Mouse (Mus musculus) stomach, postnatal 0 days (tissue): ENCODE measurements around the gene Jazf1. TPM values are rescaled to one million over a fixed set of nuclear protein-coding genes. Genes with fewer than 3 reads are reported as not detected.

Experiments
- ATAC-seq: fragments of 200-750 bp; cut with Nextera tagmentation; 2 replicates; pipeline ENCODE4 v1.8.0; 2017; ENCODE audit not compliant: low FRiP score, low TSS enrichment
- DNase-seq: peaks from one replicate; pipeline ENCODE4 v3.0.0-alpha.2; 2016; ENCODE audit warnings: low spot score
- H3K27ac ChIP-seq: fragments of 300-500 bp; sonication (generic); replicated peaks from 2 replicates; pipeline ENCODE4 v1.5.1; 2014; ENCODE audit warnings: mild to moderate bottlenecking, control low read depth
- H3K27me3 ChIP-seq: fragments of 300-500 bp; sonication (generic); 2 replicates; pipeline ENCODE4 v1.6.1; 2014; ENCODE audit warnings: low read length; ENCODE audit not compliant: control insufficient read depth, insufficient read depth
- H3K36me3 ChIP-seq: fragments of 300-500 bp; sonication (generic); 2 replicates; pipeline ENCODE4 v1.6.1; 2014; ENCODE audit warnings: low read length, mixed read lengths; ENCODE audit not compliant: control insufficient read depth, insufficient read depth
- H3K4me1 ChIP-seq: fragments of 300-500 bp; sonication (generic); replicated peaks from 2 replicates; pipeline ENCODE4 v1.6.1; 2014; ENCODE audit warnings: antibody characterized with exemption; ENCODE audit not compliant: control insufficient read depth, insufficient read depth
- H3K4me2 ChIP-seq: fragments of 300-500 bp; sonication (generic); replicated peaks from 2 replicates; pipeline ENCODE4 v1.6.1; 2014; ENCODE audit warnings: low read depth, mild to moderate bottlenecking, control low read depth, moderate library complexity
- H3K4me3 ChIP-seq: fragments of 300-500 bp; sonication (generic); 2 replicates; pipeline ENCODE4 v1.5.1; 2014; ENCODE audit warnings: low read depth, low read length, control low read depth
- H3K9ac ChIP-seq: fragments of 300-500 bp; sonication (generic); 2 replicates; pipeline ENCODE4 v1.6.1; 2014; ENCODE audit warnings: mild to moderate bottlenecking, low read length, control low read depth, mixed read lengths
- H3K9me3 ChIP-seq: fragments of 300-500 bp; sonication (generic); 2 replicates; pipeline ENCODE4 v1.6.1; 2016; ENCODE audit warnings: low read length; ENCODE audit not compliant: control insufficient read depth
- CTCF ChIP-seq: IDR thresholded peaks from 2 replicates; pipeline ENCODE4 v1.5.1; 2016; ENCODE audit warnings: antibody characterized with exemption, low read depth, mild to moderate bottlenecking, moderate library complexity
- EP300 ChIP-seq: optimal IDR thresholded peaks from 2 replicates; pipeline ENCODE3; 2016; ENCODE audit warnings: antibody characterized with exemption
- WGBS: fragments of 180-500 bp; shearing (Covaris S2); extraction: QIAGEN DNeasy Blood & Tissue Kit; methylation state at CpG from one replicate; pipeline ENCODE4 v1.1.7; 2014; 5-methylcytosine and 5-hydroxymethylcytosine counted together
- polyA plus RNA-seq: library from polyadenylated mRNA; unstranded; fragments of >200 nt; fragmentation: Nextera tagmentation; extraction: Ambion mirVana; gene quantifications from 2 replicates; pipeline ENCODE4 v1.2.1, GENCODE M21; 2015

Jazf1 gene
- polyA plus RNA-seq, 1 experiment from 2014 or later, result 5.1 TPM

DNA sequence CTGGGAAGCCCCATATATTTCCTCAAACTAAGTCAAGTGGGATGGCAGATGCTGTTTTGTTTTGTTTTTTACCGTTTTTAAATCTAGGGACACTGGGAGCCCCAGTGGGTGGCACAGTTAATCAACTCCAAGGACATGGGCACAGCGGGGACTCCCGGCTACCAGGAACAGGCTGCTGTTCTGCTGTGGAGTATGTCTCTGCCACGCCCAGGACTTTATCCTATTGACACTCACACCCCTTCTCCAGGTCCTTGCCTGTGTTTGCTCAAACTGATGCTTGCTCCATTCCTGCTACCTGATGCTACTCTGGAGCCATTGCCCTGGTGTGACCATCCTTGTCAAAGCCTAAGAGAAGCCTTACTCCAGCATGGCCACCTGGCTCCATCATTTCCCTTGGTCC is 277.6 kb downstream of the Jazf1 start:
- Histone ChIP-seq H3K27ac (no peak overlapping the region), H3K4me2 (no peak overlapping the region), H3K9me3 (no peaks in the 10 kb centered on the region), H3K27me3 (no peaks in the 10 kb centered on the region), H3K9ac (no peak overlapping the region), H3K36me3 (no peaks in the 10 kb centered on the region), H3K4me3 (no peak overlapping the region), H3K4me1 (no peaks in the 10 kb centered on the region)
- DNase-seq (no peak), ATAC-seq (no peak)
- WGBS, result 80% methylated on average over 4 of the region's 4 CpGs
- TF ChIP-seq CTCF (no peak), EP300 (no peak)

DNA sequence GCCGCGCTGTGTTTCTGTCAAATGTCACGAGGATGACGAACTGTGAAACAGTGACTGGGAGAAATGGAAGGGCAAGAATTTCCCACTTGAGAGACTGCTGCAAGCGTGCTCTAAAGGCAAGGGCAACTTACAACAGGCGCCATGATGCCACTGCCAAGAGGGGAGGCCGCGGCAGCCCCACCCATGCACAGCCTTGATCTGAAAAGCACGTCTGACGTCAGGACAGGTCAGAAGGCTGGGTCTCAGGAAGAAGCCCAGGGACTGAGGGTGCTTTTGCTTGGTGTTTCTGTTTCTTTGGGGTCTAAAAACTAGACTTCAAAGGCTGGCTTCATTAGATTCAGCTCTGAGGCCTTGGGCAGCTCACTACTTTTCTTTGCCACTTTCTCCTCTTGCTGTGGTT is 278.1 kb downstream of the Jazf1 start:
- ATAC-seq (no peak), DNase-seq (no peak)
- Histone ChIP-seq H3K4me1 (no peaks in the 10 kb centered on the region), H3K36me3 (no peaks in the 10 kb centered on the region), H3K4me2 (no peak overlapping the region), H3K9me3 (no peaks in the 10 kb centered on the region), H3K9ac (no peak overlapping the region), H3K27me3 (no peaks in the 10 kb centered on the region), H3K4me3 (no peak overlapping the region), H3K27ac (no peak overlapping the region)
- TF ChIP-seq CTCF (no peak), EP300 (no peak)
- 70% methylated on average over 10 of the region's 10 CpGs for WGBS

DNA sequence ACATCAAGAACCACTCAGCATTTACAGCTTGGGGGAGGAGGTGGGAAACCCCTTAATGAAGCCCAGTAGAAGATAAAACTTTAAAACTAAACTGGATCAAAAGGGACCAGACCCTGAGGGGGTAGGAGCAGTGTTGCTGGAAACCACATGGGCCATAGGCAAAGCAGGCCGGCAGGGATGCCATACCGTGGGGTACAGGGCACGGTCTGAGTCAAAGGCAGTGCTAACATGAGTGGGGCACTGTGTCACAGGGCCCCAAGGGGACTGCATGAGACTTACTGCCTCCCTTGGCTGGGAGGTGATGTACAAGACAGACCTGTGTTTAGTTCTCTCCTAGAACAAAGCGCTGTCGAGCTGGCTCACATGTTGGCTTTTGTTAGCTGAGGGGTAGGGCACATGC is 288.9 kb downstream of the Jazf1 start:
- Histone ChIP-seq H3K4me2 (no peak overlapping the region), H3K27me3 (no peaks in the 10 kb centered on the region), H3K4me3 (no peak overlapping the region), H3K9ac (no peak overlapping the region), H3K4me1 (no peaks in the 10 kb centered on the region), H3K27ac (no peak overlapping the region), H3K9me3 (no peaks in the 10 kb centered on the region), H3K36me3 (no peaks in the 10 kb centered on the region)
- TF ChIP-seq CTCF, result no peak
- no peak for TF ChIP-seq EP300
- DNase-seq (no peak), ATAC-seq (no peak)
- 83% methylated on average over 5 of the region's 5 CpGs for WGBS

DNA sequence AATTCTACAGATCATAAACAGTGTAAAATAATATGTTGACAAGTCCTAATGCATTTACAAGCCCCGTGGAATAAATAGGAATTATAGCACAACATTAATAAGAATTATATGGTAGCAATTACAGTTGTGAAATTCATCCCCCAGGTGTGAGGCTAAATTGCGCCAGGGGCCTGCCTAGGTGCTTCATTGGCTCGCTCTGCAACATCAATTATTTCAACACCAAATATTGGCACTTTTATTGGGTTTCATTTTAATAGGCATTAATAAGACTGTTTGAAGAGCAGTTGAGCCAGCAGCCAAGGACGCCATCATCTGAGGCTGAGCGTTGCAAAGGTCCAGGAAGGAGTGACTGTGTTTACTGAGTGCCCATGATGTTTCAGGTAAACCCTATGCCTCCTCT is 289.9 kb downstream of the Jazf1 start:
- Histone ChIP-seq H3K9ac (no peak overlapping the region), H3K27ac (no peak overlapping the region), H3K4me1 (no peaks in the 10 kb centered on the region), H3K36me3 (no peaks in the 10 kb centered on the region), H3K9me3 (no peaks in the 10 kb centered on the region), H3K4me2 (no peak overlapping the region), H3K27me3 (no peaks in the 10 kb centered on the region), H3K4me3 (no peak overlapping the region)
- ATAC-seq, result no peak
- TF ChIP-seq CTCF (no peak), EP300 (no peak)
- WGBS, result 91% methylated on average over 5 of the region's 5 CpGs
- DNase-seq, result no peak

DNA sequence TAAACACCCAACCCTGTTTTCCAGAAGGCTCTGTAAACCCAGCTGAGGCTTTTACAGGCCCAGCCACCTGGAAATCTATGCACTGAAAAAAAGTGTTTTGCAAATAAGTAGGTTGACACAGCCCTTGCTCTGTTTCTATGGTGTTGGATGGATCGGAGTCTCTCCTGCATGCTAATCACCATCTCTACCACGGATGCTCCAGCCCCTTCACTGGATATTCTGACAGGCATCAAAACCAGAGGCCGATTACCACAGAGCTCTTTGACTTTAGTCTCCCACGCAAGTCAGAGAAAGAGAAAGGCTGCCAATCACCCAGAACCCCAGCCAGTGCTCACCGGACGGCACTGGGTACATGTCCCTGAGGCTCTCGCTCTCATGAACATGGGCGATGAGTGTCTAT is 291.4 kb downstream of the Jazf1 start:
- Histone ChIP-seq H3K27ac (no peak overlapping the region), H3K9me3 (no peaks in the 10 kb centered on the region), H3K9ac (no peak overlapping the region), H3K27me3 (no peaks in the 10 kb centered on the region), H3K36me3 (no peaks in the 10 kb centered on the region), H3K4me1 (no peaks in the 10 kb centered on the region), H3K4me2 (no peak overlapping the region), H3K4me3 (no peak overlapping the region)
- no peak for ATAC-seq
- no peak for DNase-seq
- WGBS, result 90% methylated on average over 8 of the region's 8 CpGs
- no peak for TF ChIP-seq EP300
- no peak for TF ChIP-seq CTCF

DNA sequence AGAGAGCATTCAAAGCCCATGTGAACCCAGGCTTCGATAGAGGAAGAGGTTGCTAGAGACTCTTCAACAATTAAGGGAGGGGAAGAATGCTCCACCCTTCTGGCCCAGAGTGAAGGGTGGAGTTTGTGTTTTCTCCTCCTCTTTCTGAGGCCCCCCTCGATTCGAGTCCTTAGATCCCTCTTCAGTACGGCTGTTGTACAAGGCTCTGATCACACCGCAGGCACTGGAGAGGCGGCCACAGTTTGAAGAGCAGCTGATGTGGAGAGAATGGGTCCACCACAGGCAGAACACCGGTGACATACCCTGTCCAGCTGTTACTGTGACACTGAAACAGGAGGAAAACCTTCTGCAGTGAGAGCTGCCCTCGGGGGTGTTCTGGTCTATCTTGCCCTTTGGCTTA is 292.5 kb downstream of the Jazf1 start:
- DNase-seq (no peak), ATAC-seq (no peak)
- no peaks in the 10 kb centered on the region for H3K36me3 ChIP-seq
- no peak overlapping the region for H3K4me3 ChIP-seq
- 75% methylated on average over 8 of the region's 8 CpGs for WGBS
- H3K9me3 ChIP-seq, result no peaks in the 10 kb centered on the region
- H3K27ac ChIP-seq, result no peak overlapping the region
- no peak overlapping the region for H3K9ac ChIP-seq
- no peak for TF ChIP-seq CTCF
- TF ChIP-seq EP300, result no peak
- no peak overlapping the region for H3K4me2 ChIP-seq
- no peaks in the 10 kb centered on the region for H3K27me3 ChIP-seq
- no peaks in the 10 kb centered on the region for H3K4me1 ChIP-seq
